Mouse (Mus musculus): ENCODE measurements at regions not wholly inside any gene's neighbourhood (a gene's known extent, or its start where the extent isn't known, plus 50 kb on each side); places are given as distances from the start of the nearest gene placed in this dataset.

DNA sequence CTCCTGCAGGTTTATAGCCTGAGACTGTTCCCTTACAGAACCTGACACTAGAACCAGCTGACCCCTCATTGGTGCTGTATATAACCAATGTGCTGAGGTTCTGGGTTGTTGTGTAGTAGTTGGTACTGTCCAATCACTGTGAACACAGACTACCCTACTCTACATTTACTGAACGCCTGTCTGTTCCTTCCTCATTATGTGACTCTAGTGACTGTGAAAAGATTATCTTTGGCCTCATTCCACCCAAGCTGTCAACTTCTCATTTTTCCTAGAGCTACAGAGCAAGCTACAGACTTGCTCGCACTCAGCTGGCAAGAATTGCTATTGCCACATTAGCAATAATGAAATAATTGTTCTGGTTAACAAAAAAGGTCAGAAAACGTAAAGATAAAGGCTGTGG is 108.2 kb downstream of the Tmem182 start:
- TF ChIP-seq CTCF (IDR thresholded peaks at IDR 0.05; ENCODE audit: low read depth) (no peak), EP300 (IDR thresholded peaks at IDR 0.05; ENCODE audit: low read depth) (no peak)

Data from heart, postnatal 0 days (tissue).